17 mouse cellular contexts compared by ENCODE assay signal in genomic region chr9:111386569-111386968, GRCm38 (mm10). TPM values are rescaled to one million over a fixed set of nuclear protein-coding genes. Genes with fewer than 3 reads are reported as not detected.
DNase-seq lines count a peak whose midpoint lies in the region; ATAC-seq and TF ChIP-seq lines count a peak whose summit lies in the region.
"Had no signal": no experiment of that assay in that cellular context is flagged by ENCODE, and none has a peak within 500 bp of the region (broad histone marks: within the 10 kb centered on the region; RNA-seq: fewer than 3 reads in every experiment).

No protein-coding gene starts in this region.

- DNase-seq in gastrocnemius, postnatal 25 days, result peak; percentile 19
- no peak for DNase-seq in gastrocnemius, postnatal 36 days
- DNase-seq in lung, postnatal 0 days (ENCODE audit: low spot score), result peak; percentile 69
- DNase-seq in lung, postnatal 4 days, result no peak
- no peak for DNase-seq in layer of hippocampus, adult 9-10 months (ENCODE audit: low spot score)
- no peak for DNase-seq in thymus, postnatal 10 days (ENCODE audit: low spot score in 2 of 2)
- DNase-seq in spleen, postnatal 36 days (ENCODE audit: low spot score in 2 of 2), result no peak
- DNase-seq: cerebellum, adult 11-12 months; cerebellum, postnatal 36 days; thymus, postnatal 4 days had no signal

- no peak overlapping the region for H3K9ac ChIP-seq in lung, postnatal 0 days (replicated peaks; ENCODE audit: low read depth)
- H3K9ac ChIP-seq in kidney, embryonic 16.5 days (replicated peaks; ENCODE audit: low read length), result no peak overlapping the region
- H3K9ac ChIP-seq: forebrain, embryonic 13.5 days; limb, embryonic 12.5 days; liver, embryonic 15.5 days; neural tube, embryonic 15.5 days had no signal

- 50% methylated on average over 2 of the region's 2 CpGs for WGBS in lung, postnatal 0 days
- 56% methylated on average over 2 of the region's 2 CpGs for WGBS in kidney, embryonic 16.5 days

- H3K4me3 ChIP-seq in lung, postnatal 0 days (ENCODE audit: low read depth, low read length), result no peak overlapping the region
- H3K4me3 ChIP-seq in kidney, embryonic 16.5 days (ENCODE audit: low read length), result no peak overlapping the region
- H3K4me3 ChIP-seq: forebrain, embryonic 13.5 days; limb, embryonic 12.5 days; liver, embryonic 15.5 days; midbrain, embryonic 10.5 days; neural tube, embryonic 15.5 days had no signal

- TF ChIP-seq EP300 in lung, postnatal 0 days (IDR thresholded peaks at IDR 0.05), result no peak

- no peaks in the 10 kb centered on the region for H3K27me3 ChIP-seq in lung, postnatal 0 days (replicated peaks; ENCODE audit: insufficient read depth, low read length)
- H3K27me3 ChIP-seq in kidney, embryonic 16.5 days (ENCODE audit: insufficient read depth, low read length), result no peaks in the 10 kb centered on the region
- H3K27me3 ChIP-seq: forebrain, embryonic 13.5 days; limb, embryonic 12.5 days; liver, embryonic 15.5 days; neural tube, embryonic 15.5 days had no signal

- peak; percentile 93 for ATAC-seq in lung, postnatal 0 days
- ATAC-seq in kidney, embryonic 16.5 days (ENCODE audit: low FRiP score, low TSS enrichment), result peak; percentile 84; the same call in 1 of the 2 replicates
- ATAC-seq: forebrain, embryonic 13.5 days; hindbrain, embryonic 16.5 days had no signal

- H3K4me2 ChIP-seq in lung, postnatal 0 days (replicated peaks; ENCODE audit: low read depth, low read length), result no peak overlapping the region
- no peak overlapping the region for H3K4me2 ChIP-seq in kidney, embryonic 16.5 days (replicated peaks; ENCODE audit: low read depth, low read length)
- H3K4me2 ChIP-seq: forebrain, embryonic 13.5 days; limb, embryonic 12.5 days; liver, embryonic 15.5 days; neural tube, embryonic 15.5 days had no signal

- no peak overlapping the region for H3K27ac ChIP-seq in lung, postnatal 0 days (ENCODE audit: low read length)
- H3K27ac ChIP-seq in kidney, embryonic 16.5 days (ENCODE audit: low read length), result peak overlapping the region; percentile 22; the same call in 1 of the 2 replicates
- H3K27ac ChIP-seq: forebrain, embryonic 13.5 days; limb, embryonic 12.5 days; liver, embryonic 15.5 days; midbrain, embryonic 10.5 days; neural tube, embryonic 15.5 days had no signal

- H3K36me3 ChIP-seq in lung, postnatal 0 days (ENCODE audit: insufficient read depth, low read length), result no peaks in the 10 kb centered on the region
- H3K36me3 ChIP-seq in kidney, embryonic 16.5 days (ENCODE audit: insufficient read depth, low read length), result no peaks in the 10 kb centered on the region
- H3K36me3 ChIP-seq: limb, embryonic 12.5 days; liver, embryonic 15.5 days; midbrain, embryonic 10.5 days had no signal

- no peaks in the 10 kb centered on the region for H3K4me1 ChIP-seq in lung, postnatal 0 days (ENCODE audit: insufficient read depth, low read depth, low read length)
- H3K4me1 ChIP-seq in kidney, embryonic 16.5 days (ENCODE audit: insufficient read depth, low read length), result 0 out of 2 replicates have a peak, but pooled peaks cover 8% of the 10 kb centered on the region
- H3K4me1 ChIP-seq: liver, embryonic 15.5 days had no signal

- no peaks in the 10 kb centered on the region for H3K9me3 ChIP-seq in lung, postnatal 0 days (ENCODE audit: low read length)
- H3K9me3 ChIP-seq in kidney, embryonic 16.5 days (ENCODE audit: low read length), result no peaks in the 10 kb centered on the region
- H3K9me3 ChIP-seq: forebrain, embryonic 13.5 days; limb, embryonic 12.5 days; liver, embryonic 15.5 days; midbrain, embryonic 10.5 days; neural tube, embryonic 15.5 days had no signal

- TF ChIP-seq CTCF in lung, postnatal 0 days (IDR thresholded peaks at IDR 0.05), result no peak

- intact Hi-C loops in gastrocnemius, postnatal 36 days (cut with DNase I), result no loop called here

RNA-seq across cellular contexts. Expression of gene Dclk3, which starts 52.3 kb away (rescaled TPM):
- total RNA-seq in gastrocnemius, postnatal 25 days (2021), result under 1 TPM; 0.59 to 0.69 TPM
- under 1 TPM; 0.30 to 0.38 TPM for total RNA-seq in gastrocnemius, postnatal 36 days (2021)
- 0.13 and 0.18 TPM in 2 replicates for polyA plus RNA-seq in lung, postnatal 0 days (2015; fragmentation: Nextera tagmentation; extraction: Ambion mirVana)
- polyA plus RNA-seq in kidney, embryonic 16.5 days (2015; fragmentation: Nextera tagmentation; extraction: Ambion mirVana), result 5.4 and 6.0 TPM in 2 replicates
- polyA plus RNA-seq: liver, embryonic 15.5 days had no signal

Comparison
In these comparisons a context has a peak if more than half of its experiments do, and no peak if none do; other contexts are left out.
1. DNase-seq: peak in gastrocnemius, postnatal 25 days (single experiment) and lung, postnatal 0 days (single experiment); none in gastrocnemius, postnatal 36 days (0 of 2), lung, postnatal 4 days (0 of 2), layer of hippocampus, adult 9-10 months (single experiment), thymus, postnatal 10 days (0 of 2) and spleen, postnatal 36 days (0 of 2).